Mouse (Mus musculus) activated CD4-positive, CD25-positive, alpha-beta regulatory T cell, adult 9 weeks (primary cell): ENCODE measurements around the gene Gm45234. TPM values are rescaled to one million over a fixed set of nuclear protein-coding genes. Genes with fewer than 3 reads are reported as not detected.

Experiments
- polyA plus RNA-seq: library from polyadenylated mRNA; unstranded; fragments of 100-300 nt; shearing (Covaris generic); gene quantifications from one replicate; pipeline ENCODE4 v1.2.1, GENCODE M21; 2017

The Gm45234 gene
- polyA plus RNA-seq = 0.12 TPM

DNA sequence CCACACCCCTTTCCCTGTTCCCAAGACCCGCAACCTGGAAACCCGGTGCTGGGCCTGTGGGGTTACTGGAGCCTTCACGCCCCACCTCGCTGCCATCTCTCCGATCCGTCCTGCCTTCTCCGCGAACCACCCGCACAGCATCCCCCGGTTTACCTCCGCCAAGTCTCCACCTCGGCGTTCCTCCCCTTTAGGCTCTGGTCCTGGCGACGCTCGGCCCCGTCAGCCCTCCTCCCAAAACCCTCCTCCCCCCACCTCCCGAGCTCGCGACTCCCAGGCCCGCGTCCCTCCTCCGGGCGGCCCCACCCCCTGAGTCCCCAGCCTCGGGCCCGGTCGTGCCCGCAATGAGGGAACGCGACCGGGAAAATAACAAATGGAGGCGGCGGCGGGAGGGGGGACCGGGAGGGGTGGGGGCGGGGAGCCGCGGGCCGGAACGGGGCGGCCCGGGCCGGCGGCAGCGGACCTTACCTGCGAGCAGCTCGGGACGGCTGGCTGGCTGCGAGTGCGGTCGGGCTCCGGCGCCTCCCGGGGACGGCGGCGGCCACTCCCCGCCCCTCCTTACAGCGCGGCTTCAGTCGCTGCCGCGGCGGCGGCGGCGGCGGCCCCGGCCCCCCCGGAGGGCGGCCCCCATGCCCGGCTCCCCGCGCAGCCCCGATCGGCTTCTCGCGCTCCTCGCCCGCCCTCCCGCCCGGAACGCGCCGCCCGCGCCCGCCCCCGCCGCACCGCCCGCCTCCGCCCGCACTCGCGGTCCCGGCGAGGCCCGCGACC, at the start of gene Gm45234, which contains the start of gene Atn1:
Gm45234 (minus strand) TSS at position 191 of the 765 bp plus-strand sequence.
Atn1 (minus strand) TSS at position 694 of the 765 bp plus-strand sequence.

DNA sequence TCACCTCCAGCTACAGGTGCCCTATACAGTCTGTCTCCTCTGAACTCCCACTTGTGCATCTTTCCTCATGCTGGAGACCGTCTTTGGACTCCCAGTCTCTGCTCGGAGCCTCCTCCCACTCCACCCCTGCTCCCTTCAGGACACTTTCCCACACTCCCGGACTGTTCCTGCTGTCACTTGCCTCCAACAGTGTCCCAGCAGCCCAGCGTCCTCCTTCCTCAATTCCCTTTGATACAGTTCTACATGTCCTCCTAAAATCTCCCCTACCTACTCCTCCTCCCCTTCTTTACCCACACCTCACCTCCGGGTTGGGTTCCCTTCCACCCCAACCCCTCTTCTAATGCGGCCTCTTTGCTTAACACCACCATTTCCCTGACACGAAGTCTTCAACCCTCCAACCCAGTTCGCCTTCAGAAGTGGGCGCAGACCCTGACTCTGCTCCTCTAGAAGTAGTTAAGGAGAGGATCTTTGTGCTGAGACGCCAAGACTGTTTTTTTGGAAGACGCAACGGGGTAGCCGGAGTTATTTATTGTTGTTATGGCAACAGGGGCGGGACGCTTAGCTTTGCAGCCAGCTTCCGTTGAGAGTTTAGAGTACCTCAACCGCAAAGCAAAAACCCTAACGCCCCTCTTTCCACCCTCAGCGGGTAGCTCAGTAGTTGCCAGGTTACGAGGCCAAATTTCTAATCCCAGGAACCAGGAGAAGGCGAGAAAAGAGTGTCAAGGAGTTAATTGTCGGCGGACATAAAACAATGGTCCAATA, 23.6 kb upstream of the Gm45234 start, which contains the start of gene Lrrc23:
Lrrc23 (minus strand) TSS at position 506 of the 762 bp plus-strand sequence.

DNA sequence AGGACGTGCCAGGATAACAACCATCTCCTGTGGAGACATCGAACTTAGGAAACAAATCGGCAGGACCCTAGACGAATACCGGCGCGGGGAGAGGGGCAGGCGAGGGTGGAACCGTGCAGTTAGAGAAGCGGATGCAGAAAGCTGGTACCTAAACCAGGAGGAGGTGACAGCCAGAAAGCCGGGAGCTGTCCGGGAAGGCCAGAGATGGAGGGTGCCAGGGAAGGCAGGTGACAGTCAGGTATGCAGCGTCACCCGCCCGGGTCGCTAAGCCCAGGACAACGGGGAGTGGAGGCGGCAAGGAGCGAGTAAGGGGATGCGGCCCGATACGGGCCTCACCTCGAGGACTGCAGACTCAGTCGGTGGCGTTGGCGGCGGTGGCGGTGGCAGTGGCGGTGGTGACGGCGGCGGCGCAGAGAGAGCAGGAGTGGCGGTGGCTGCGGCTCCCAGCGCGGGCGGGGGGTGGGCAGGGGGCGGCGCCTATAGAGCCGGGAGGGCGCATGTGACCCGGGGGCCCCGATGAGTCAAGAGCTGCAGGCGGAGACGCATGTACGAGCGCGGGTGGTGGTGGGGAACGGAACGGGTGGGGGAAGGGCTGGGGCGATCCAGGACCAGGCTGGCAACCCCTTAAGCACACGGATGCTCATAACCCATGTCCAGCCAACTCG, 13.4 kb upstream of the Gm45234 start, which contains the start of gene Eno2:
Eno2 (minus strand) TSS at position 573 of the 665 bp plus-strand sequence.

DNA sequence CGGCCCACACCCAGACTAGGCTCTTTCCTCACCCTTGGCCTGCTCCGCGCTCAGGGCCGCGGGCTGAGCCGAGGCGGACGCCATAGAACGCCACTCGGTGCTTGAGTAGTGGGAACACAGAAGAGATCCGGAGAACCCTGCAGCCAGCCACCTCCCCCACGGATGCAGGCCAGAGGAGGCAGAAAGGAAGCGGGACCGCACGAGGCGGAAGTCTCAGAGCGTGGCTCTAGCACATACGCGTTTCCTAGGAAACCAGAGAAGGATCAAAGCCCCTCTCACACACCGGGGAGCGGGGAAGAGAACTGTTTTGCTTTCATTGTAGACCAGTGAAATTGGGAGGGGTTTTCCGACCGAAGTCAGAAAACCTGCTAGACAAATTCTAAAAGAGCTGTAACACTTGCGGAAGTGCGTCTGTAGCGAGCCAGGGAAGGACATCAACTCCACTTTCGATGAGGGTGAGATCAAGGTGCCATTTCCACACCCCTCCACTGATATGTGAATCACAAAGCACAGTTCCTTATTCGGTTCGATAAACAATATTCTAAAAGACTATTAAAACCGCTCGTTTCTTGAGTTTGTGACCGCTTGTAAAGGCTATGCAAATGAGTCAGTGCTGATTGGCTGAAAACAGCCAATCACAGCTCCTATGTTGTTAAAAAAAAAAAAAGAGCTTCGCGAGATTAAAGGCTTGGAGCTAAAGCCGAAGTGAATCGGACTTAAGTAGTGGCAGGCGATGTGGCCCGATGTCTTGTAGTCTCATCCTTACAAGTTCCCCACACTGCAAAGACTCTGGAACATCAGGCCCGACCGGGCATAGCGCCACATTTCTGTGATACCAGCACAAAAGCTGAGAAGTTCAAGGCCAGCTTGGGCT, 14.7 kb downstream of the Gm45234 start, which contains the start of gene Grcc10:
Grcc10 (minus strand) TSS at position 487 of the 874 bp plus-strand sequence.

DNA sequence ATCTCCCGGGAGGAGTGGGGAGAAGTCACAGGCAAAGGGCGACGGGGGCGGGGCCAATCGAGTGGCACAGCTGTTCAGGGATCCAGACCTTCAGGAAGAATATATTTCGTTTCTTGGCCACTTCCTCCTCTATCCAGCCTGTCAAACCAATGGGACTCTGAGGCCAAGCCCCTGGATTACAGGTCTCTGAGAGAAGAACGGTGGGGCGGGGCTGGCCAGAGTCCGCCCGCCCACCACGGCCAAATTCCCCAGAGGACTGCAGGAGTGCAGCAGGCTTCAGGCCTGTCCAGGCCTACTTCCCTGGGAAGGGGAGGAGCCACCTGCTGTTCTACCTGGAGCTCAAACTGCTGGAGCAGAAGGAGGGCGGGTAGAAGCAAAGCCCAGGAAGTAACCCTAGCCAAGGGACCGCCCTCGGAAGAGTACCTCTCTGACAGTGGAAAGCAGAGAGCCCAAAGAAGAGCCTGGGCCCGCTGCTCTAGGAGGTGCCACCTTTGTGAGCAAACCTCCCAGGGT, 17.3 kb downstream of the Gm45234 start, which contains the start of gene Ptpn6:
Ptpn6 (minus strand) TSS at position 204 of the 513 bp plus-strand sequence.

DNA sequence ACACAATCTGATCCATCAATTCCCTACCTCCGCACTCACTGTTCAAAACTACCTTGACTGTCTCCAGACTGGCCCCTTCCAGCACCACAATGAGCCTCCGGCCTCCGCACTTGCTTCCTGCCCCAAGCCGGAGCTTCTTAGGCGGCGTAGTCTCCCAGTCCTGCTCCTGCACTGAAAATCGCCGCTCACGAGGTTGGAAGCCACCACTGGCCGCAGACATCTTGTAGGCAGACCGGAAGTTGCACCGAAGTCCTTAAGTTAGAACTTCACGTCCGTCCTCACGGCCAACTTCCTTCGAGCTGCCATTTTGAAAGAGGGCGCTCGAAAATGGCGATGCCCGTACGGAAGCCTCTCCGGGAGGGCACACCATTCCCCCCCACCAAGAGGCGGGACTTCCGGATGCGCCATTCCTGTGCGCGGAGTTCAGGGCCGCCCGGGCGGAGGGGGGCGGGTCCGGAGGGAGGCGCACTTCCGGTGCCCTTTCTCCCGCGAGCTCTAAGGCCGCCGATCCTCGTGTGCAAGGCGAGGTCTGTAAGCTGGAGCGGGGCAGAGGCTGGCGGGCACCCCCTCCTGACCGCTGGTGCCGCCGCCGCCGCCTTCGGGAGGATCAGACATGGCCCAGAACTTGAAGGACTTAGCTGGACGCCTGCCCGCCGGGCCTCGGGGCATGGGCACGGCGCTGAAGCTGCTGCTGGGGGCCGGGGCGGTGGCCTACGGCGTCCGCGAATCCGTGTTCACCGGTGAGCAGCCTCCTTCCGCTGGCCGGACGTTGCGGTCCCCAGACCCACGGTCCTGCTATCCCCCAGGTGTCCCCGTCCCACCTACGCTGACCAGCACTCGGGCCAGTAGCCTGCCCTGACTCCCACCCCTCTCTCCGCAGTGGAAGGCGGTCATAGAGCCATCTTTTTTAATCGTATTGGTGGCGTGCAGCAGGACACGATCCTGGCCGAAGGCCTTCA, 43.7 kb downstream of the Gm45234 start, which contains the start of the genes Emg1 and Phb2:
Emg1 (minus strand) TSS at position 355 of the 959 bp plus-strand sequence.
Phb2 (plus strand) TSS at position 513 of the 959 bp plus-strand sequence.

Other genes with a start within 250 kb of the Gm45234 start
- gene C1ra, start 243.6 kb downstream of the Gm45234 start, polyA plus RNA-seq = 0.20 TPM
- gene C1s1, start 213.7 kb downstream of the Gm45234 start, polyA plus RNA-seq = not detected
- not detected for gene C1rb, start 185.7 kb downstream of the Gm45234 start, polyA plus RNA-seq
- gene C1s2, start 119.9 kb downstream of the Gm45234 start, polyA plus RNA-seq = not detected
- gene Lpcat3, start 93.0 kb downstream of the Gm45234 start, polyA plus RNA-seq = 58.7 TPM
- 302 TPM for gene Emg1, start 43.8 kb downstream of the Gm45234 start, polyA plus RNA-seq
- 191 TPM for gene Phb2, start 43.7 kb downstream of the Gm45234 start, polyA plus RNA-seq
- gene Ptpn6, start 17.3 kb downstream of the Gm45234 start, polyA plus RNA-seq = 373 TPM
- 536 TPM for gene Grcc10, start 14.6 kb downstream of the Gm45234 start, polyA plus RNA-seq
- 2.2 TPM for gene Atn1, start 503 bp upstream of the Gm45234 start, polyA plus RNA-seq
- gene Eno2, start 13.7 kb upstream of the Gm45234 start, polyA plus RNA-seq = 8.9 TPM
- 2.3 TPM for gene Lrrc23, start 23.7 kb upstream of the Gm45234 start, polyA plus RNA-seq
- 8.0 TPM for gene Spsb2, start 52.6 kb upstream of the Gm45234 start, polyA plus RNA-seq
- 179 TPM for gene Tpi1, start 58.3 kb upstream of the Gm45234 start, polyA plus RNA-seq
- 125 TPM for gene Usp5, start 73.5 kb upstream of the Gm45234 start, polyA plus RNA-seq
- 11.7 TPM for gene Cdca3, start 73.5 kb upstream of the Gm45234 start, polyA plus RNA-seq
- not detected for gene Gnb3, start 84.3 kb upstream of the Gm45234 start, polyA plus RNA-seq
- not detected for gene P3h3, start 101.7 kb upstream of the Gm45234 start, polyA plus RNA-seq
- 0.20 TPM for gene Gpr162, start 108.0 kb upstream of the Gm45234 start, polyA plus RNA-seq
- gene Cd4, start 132.2 kb upstream of the Gm45234 start, polyA plus RNA-seq = 296 TPM
- gene Lag3, start 155.7 kb upstream of the Gm45234 start, polyA plus RNA-seq = 4.6 TPM
- 14.2 TPM for gene Ptms, start 164.1 kb upstream of the Gm45234 start, polyA plus RNA-seq
- gene Mlf2, start 175.4 kb upstream of the Gm45234 start, polyA plus RNA-seq = 160 TPM
- gene Cops7a, start 209.5 kb upstream of the Gm45234 start, polyA plus RNA-seq = 91.9 TPM
- gene Pianp, start 240.7 kb upstream of the Gm45234 start, polyA plus RNA-seq = not detected